Mouse (Mus musculus) mature B cell (primary cell): ENCODE data around the gene Tspan31.

Experiments
- in situ Hi-C: fragments of 300-500 bp; cut with MboI; formaldehyde crosslinking; loops from 2 replicates; pipeline ENCODE4 v1.14.3; 2019

Tspan31 gene

DNA sequence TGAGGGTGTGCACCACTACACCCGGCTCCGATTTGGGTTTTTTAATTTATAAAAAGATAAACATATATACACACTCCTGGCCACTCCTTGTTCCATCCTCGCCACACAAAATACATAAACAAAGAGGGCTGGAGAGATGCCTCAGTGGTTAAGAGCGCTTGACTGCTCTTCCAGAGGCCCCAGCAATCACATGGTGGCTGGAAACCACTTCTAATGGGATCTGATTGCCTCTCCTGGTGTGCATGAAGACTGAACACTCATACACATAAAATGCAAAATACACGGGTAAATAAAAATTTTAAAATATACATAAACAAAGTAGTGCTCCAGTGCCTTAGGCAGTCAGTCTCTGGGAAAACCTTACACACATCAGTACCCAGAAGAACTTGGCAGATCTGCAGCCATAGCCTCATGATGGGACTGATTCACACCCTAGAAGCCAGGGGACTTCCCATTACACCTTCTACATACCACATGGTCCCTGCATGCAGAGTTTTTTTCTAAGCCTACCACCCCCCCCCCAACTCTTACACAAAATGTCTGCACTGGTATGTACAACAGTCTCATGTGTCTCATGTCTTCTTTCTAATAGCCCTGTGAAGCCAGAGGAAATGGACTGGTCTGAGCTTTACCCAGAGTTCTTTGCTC lies 27.5 kb downstream of the Tspan31 start:
- in situ Hi-C loops = no loop called here

DNA sequence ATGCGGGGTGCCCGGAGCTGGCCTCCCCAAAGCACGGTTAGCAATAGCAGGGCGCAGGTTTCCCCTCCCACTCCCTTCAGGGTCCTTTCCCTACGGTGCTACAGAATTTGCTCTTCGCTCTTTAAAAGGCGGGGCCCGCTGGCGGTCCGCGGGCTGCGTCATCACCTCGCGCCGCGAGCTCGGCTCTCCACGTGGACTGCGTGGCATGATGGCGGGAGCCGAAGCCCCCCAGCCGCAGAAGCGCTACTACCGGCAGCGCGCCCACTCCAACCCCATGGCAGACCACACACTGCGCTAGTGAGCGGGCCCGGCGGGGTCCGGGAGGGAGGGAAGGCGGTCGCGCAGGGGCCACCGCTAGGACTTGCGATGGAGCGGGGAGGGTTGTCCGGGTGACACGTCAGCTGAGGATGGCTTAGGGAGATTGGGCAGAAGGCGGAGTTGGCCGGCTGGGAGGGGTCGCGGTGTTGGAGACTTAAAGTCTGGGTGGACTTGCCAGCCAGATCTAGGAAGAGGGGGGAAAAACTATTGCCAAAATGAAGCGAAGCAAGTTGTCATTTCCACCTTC lies 28.2 kb downstream of the Tspan31 start:
- in situ Hi-C loops = no loop called here

DNA sequence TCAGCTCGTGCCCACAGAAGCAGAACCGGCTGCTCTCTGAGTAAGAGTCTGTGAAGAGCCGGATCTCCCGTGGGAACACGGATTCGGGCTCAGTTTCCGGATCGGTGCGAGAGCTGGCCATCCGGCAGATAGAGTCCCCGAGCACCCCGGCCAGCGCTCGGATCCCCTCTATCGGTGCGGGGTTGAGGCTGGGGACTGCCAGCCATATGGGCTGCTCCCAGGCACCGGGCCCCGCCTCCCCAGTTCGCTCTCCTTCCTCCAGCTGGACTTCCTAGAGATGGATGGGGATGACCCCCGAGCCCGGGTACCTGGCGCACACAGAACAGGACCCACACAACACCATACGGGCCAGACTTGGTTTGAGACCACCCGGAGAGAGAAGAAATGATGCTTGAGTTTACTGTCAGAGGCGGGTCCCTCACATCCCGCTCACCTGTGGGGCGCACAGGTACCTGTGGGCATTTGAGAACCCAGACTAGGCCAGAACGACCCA lies 28.7 kb downstream of the Tspan31 start, which contains the start of the genes Mettl1 and Eef1akmt3:
Gene Mettl1 (plus strand): TSS at position 141 of the 493 bp plus-strand sequence.
Gene Eef1akmt3 (minus strand): TSS at position 240 of the 493 bp plus-strand sequence.
- in situ Hi-C loops = no loop called here

DNA sequence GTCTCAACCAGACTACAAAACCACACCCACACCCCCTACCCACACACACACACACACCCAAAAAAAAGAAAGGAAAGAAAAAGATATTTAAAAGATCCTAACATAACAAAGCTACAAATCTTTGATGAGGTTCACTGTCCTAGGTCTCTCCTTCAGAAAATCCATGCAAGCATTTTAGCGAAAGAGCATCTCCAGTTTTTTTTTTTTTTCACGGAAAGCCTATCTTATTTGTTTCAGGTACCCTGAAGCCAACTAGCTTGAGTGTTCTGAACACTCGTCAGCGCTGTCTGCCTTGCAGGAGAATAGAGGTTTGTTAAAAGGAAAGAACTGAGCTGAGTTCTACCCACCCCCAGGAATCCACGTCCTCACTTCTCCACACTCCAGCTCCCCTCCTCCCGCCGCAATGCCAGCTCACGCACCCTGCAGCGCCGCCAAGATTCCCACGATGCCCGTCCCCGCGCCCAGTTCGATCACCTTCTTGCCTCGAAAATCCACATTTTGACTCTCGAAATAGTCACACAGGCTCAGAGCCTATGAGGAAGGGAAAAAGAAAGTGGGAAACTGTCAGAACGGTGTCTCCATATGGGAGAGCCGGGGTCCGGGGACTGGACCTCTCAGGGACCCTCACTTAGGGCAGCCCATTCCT lies 29.4 kb downstream of the Tspan31 start:
- in situ Hi-C loops = no loop called here

DNA sequence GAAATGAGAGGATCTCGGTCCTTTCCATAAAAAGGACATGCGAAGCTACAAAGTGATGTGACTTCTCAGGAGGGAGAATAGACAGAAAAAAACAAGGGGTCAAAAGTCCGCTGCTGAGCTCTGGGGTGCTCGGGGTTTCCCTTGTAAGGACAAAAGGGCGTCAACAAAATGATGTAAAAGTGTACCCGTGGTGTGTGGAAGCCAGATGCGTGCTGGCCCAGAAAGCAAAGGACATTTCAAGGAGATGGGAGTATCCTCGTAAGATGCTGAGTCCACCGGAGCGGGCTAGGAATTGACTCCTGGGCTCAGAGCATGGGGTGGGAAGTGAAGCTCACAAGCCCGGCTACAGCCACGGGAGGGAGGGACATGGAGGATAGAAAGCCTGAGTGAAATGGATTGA lies 32.4 kb downstream of the Tspan31 start:
- in situ Hi-C loops = loop anchor here (10.0 kb wide), 1 partner anchor 123 kb away; no protein-coding TSS in a partner anchor

DNA sequence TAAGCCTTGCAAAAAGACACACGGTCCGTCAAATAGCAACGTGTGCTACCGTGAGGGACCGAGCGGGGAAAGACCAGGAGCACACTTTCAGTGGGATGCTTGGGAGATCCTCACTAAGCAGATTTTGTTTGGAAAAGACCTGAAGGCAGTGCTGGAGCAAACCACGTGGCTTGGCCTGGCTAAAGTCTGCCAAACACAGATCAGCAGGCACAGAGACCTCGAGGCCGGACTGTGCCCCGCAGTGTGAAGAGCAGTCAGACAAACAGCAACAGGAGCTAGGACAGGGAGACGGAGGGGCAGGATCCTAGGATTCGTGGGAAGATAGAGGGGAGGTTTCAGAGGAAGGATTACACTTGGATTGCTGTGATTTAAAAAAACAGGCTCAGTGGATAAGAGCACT lies 33.8 kb downstream of the Tspan31 start:
- in situ Hi-C loops = loop anchor here (10.0 kb wide), 1 partner anchor 121 kb away; no protein-coding TSS in a partner anchor

DNA sequence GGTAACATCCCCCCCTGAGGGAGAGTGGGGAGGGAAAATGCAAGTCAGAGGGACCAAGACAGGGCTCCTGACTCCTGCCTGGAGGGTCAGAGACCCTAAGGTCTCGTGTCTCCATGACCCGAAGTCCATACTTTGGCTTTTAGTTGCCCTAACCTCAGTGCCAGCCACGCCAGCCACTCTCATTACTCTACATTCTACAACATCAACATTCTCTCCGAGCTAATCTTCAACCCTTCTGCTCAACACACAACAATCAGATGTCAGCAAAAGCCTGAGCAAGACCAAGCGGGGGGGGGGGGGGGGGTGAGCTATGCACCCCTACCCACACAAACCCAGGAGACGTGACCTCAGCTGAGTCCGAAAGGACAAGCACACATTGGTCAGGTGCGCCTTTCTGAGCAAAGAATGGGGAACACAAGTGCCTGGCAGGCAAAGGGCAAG lies 36.7 kb downstream of the Tspan31 start:
- in situ Hi-C loops = loop anchor here (10.0 kb wide), 1 partner anchor 119 kb away; no protein-coding TSS in a partner anchor

DNA sequence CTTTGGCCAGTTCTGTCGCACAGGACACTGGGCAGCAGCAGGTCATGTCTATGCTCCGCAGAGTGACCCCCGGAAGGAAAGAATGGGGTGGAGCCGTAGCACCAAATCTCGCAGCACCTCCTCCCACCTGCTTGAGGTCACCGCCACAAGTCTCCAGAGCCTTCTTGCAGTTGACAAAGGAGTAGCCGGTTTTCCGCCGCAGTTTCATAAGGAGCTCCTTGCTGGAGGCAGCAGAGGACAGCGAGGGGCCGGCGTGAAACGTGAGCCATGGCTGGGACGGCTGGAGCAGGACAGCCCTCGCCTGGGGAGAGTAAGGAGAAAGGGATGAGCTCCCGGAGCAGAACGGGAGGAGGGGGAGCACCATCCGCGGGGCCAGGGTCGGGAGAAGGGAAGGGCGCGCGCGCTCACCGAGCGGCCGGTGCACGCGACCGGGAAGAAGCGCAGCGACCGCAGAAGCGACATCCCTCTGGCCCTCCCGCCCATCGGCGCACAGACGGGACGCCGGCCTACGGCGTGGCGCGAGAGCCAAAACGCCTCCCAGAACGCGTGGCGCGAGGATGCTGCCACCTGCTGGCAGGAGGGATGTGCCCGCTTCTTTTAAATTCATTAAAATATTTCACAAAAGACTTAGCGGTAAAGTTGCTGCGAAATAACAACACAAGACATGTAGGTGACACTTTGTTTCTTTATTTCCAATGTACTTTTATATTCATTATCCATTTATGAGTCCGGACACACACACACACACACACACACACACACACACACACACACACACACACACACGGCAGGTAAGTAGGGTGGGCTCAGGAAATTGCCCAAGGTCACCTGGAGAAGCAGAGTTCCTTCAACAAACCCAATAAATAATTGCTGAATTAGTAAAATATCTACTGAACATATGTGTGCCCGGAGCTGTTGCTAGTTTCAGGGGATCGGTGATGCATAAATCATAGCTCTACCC lies 39.4 kb downstream of the Tspan31 start, which contains the start of gene Tsfm:
Gene Tsfm (minus strand): TSS at position 505 of the 961 bp plus-strand sequence.
- in situ Hi-C loops = loop anchor here (10.0 kb wide), 1 partner anchor 116 kb away; no protein-coding TSS in a partner anchor

DNA sequence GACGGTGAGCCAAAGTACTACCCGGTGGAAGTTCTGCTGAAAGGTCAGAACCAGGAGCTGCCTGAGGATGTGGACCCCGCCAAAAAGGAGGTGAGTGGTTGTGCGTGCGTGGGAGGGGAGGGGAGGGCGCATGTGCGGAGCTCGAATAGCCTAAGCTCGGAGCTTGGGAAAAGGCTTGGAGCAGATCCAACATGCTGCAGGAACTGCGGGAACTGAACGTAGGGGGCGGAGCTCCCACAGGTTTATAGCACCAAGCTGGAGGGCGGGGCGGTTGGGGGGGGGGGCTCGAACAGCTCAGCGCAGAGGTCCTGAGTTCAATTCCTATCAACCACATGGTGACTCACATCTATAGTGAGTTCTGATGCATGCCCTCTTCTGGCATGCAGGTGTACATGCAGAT lies 51.6 kb downstream of the Tspan31 start:
- in situ Hi-C loops = no loop called here
